9 mouse cellular contexts compared by ENCODE assay signal in genomic region chr9:31118520-31119298, GRCm38 (mm10). TPM values are rescaled to one million over a fixed set of nuclear protein-coding genes. Genes with fewer than 3 reads are reported as not detected.
DNase-seq lines count a peak whose midpoint lies in the region; ATAC-seq and TF ChIP-seq lines count a peak whose summit lies in the region.
"Had no signal": no experiment of that assay in that cellular context is flagged by ENCODE, and none has a peak within 500 bp of the region (broad histone marks: within the 10 kb centered on the region; RNA-seq: fewer than 3 reads in every experiment).

No protein-coding gene starts in this region.

- no peak overlapping the region for H3K4me3 ChIP-seq in liver, embryonic 11.5 days (ENCODE audit: low read depth, low read length)
- H3K4me3 ChIP-seq in liver, embryonic 12.5 days = no peak overlapping the region
- no peak overlapping the region for H3K4me3 ChIP-seq in embryonic facial prominence, embryonic 13.5 days
- H3K4me3 ChIP-seq in thymus, adult 2 months (ENCODE audit: control insufficient read depth, insufficient read depth, low read length) = no peak overlapping the region
- H3K4me3 ChIP-seq: neural tube, embryonic 12.5 days had no signal

- no peak overlapping the region for H3K4me2 ChIP-seq in liver, embryonic 11.5 days
- H3K4me2 ChIP-seq in liver, embryonic 12.5 days = no peak overlapping the region
- H3K4me2 ChIP-seq in embryonic facial prominence, embryonic 13.5 days = no peak overlapping the region
- H3K4me2 ChIP-seq: neural tube, embryonic 12.5 days had no signal

- no peaks in the 10 kb centered on the region for H3K36me3 ChIP-seq in liver, embryonic 11.5 days (ENCODE audit: control insufficient read depth, insufficient read depth, low read length)
- no peaks in the 10 kb centered on the region for H3K36me3 ChIP-seq in liver, embryonic 12.5 days
- H3K36me3 ChIP-seq in embryonic facial prominence, embryonic 13.5 days = no peaks in the 10 kb centered on the region
- no peaks in the 10 kb centered on the region for H3K36me3 ChIP-seq in thymus, adult 2 months (ENCODE audit: control insufficient read depth, insufficient read depth, low read length)
- H3K36me3 ChIP-seq: neural tube, embryonic 12.5 days had no signal

- H3K27ac ChIP-seq in liver, embryonic 11.5 days (ENCODE audit: low read depth, low read length) = no peak overlapping the region
- H3K27ac ChIP-seq in liver, embryonic 12.5 days = no peak overlapping the region
- H3K27ac ChIP-seq in embryonic facial prominence, embryonic 13.5 days = no peak overlapping the region
- H3K27ac ChIP-seq in thymus, adult 2 months (ENCODE audit: control insufficient read depth, insufficient read depth, low read length) = no peak overlapping the region
- H3K27ac ChIP-seq: neural tube, embryonic 12.5 days had no signal

- no peaks in the 10 kb centered on the region for H3K9me3 ChIP-seq in liver, embryonic 11.5 days (ENCODE audit: control insufficient read depth, low read length)
- H3K9me3 ChIP-seq in liver, embryonic 12.5 days (replicated peaks) = no peaks in the 10 kb centered on the region
- H3K9me3 ChIP-seq in embryonic facial prominence, embryonic 13.5 days = no peaks in the 10 kb centered on the region
- H3K9me3 ChIP-seq: neural tube, embryonic 12.5 days had no signal

- DNase-seq in liver, embryonic 11.5 days (ENCODE audit: low spot score) = no peak
- peak; percentile 77 for DNase-seq in R1 (ENCODE audit: low read depth, low spot score)
- peak; percentile 40 for DNase-seq in retina, postnatal 1 day
- no peak for DNase-seq in thymus, adult 2 months
- DNase-seq in layer of hippocampus, postnatal 10 days (ENCODE audit: low spot score in 2 of 2) = no peak
- DNase-seq: thymus, adult 18-20 months had no signal

- ATAC-seq in liver, embryonic 11.5 days (replicated peaks; ENCODE audit: low FRiP score) = peak; percentile 68
- no peak for ATAC-seq in liver, embryonic 12.5 days
- peak; percentile 89 for ATAC-seq in embryonic facial prominence, embryonic 13.5 days (ENCODE audit: insufficient number of reproducible peaks, insufficient read depth, low FRiP score, low TSS enrichment, low read depth)

- 0 out of 2 replicates have a peak, but pooled peaks cover 2% of the 10 kb centered on the region for H3K4me1 ChIP-seq in liver, embryonic 11.5 days (replicated peaks; ENCODE audit: control insufficient read depth, insufficient read depth, low read length)
- H3K4me1 ChIP-seq in liver, embryonic 12.5 days = no peaks in the 10 kb centered on the region
- peaks cover 28% of the 10 kb centered on the region for H3K4me1 ChIP-seq in embryonic facial prominence, embryonic 13.5 days
- H3K4me1 ChIP-seq in thymus, adult 2 months (replicated peaks; ENCODE audit: control insufficient read depth, insufficient read depth, low read length) = no peaks in the 10 kb centered on the region
- H3K4me1 ChIP-seq: neural tube, embryonic 12.5 days had no signal

- H3K27me3 ChIP-seq in liver, embryonic 11.5 days (replicated peaks; ENCODE audit: control insufficient read depth, insufficient read depth, low read length) = no peaks in the 10 kb centered on the region
- H3K27me3 ChIP-seq in liver, embryonic 12.5 days (replicated peaks) = no peaks in the 10 kb centered on the region
- H3K27me3 ChIP-seq in embryonic facial prominence, embryonic 13.5 days = no peaks in the 10 kb centered on the region
- H3K27me3 ChIP-seq in thymus, adult 2 months (ENCODE audit: control insufficient read depth, insufficient read depth, low read length) = no peaks in the 10 kb centered on the region
- H3K27me3 ChIP-seq: neural tube, embryonic 12.5 days had no signal

- no peak overlapping the region for H3K9ac ChIP-seq in liver, embryonic 11.5 days (ENCODE audit: low read depth, low read length)
- H3K9ac ChIP-seq in liver, embryonic 12.5 days = no peak overlapping the region
- H3K9ac ChIP-seq in embryonic facial prominence, embryonic 13.5 days = no peak overlapping the region
- H3K9ac ChIP-seq: neural tube, embryonic 12.5 days had no signal

- no peak for TF ChIP-seq POLR2A in thymus, adult 2 months (IDR thresholded peaks at IDR 0.05; ENCODE audit: control insufficient read depth, extremely low read depth, insufficient read depth, low read length, poor library complexity)

- TF ChIP-seq CTCF in thymus, adult 2 months (IDR thresholded peaks at IDR 0.05; ENCODE audit: borderline replicate concordance, control insufficient read depth, extremely low read depth, insufficient read depth, low read length, poor library complexity) = no peak

- 31% methylated on average over 11 of the region's 11 CpGs for WGBS in liver, embryonic 11.5 days
- WGBS in liver, embryonic 12.5 days (ENCODE audit: insufficient replicate concordance) = 29% methylated on average over 11 of the region's 11 CpGs
- WGBS in embryonic facial prominence, embryonic 13.5 days = 22% methylated on average over 11 of the region's 11 CpGs
- 73% methylated on average over 11 of the region's 11 CpGs for WGBS in thymus, adult 2 months

RNA-seq across cellular contexts. Expression of gene St14, which starts 12.9 kb away (rescaled TPM):
- polyA plus RNA-seq in liver, embryonic 11.5 days (2014; fragmentation: Nextera tagmentation; extraction: Ambion mirVana) = 1.4 and 1.5 TPM in 2 replicates
- polyA plus RNA-seq in liver, embryonic 12.5 days (2016; fragmentation: Nextera tagmentation; extraction: Ambion mirVana) = 0.28 and 0.38 TPM in 2 replicates
- 17.3 and 18.3 TPM in 2 replicates for polyA plus RNA-seq in embryonic facial prominence, embryonic 13.5 days (2015; fragmentation: Nextera tagmentation; extraction: Ambion mirVana)
- 13.8 and 15.8 TPM in 2 replicates for polyA plus RNA-seq in thymus, adult 2 months (2012; rRNA removed)
- under 1 TPM; 0.74 to 0.82 TPM for total RNA-seq in layer of hippocampus, postnatal 10 days (2021)

Comparison
In these comparisons a context has a peak if more than half of its experiments do, and no peak if none do; other contexts are left out.
1. DNase-seq: peak in R1 (single experiment) and retina, postnatal 1 day (single experiment); none in liver, embryonic 11.5 days (single experiment), thymus, adult 2 months (single experiment) and layer of hippocampus, postnatal 10 days (0 of 2).